Mouse (Mus musculus) midbrain, embryonic 11.5 days (tissue): Measurements from ENCODE around the gene Alpl. TPM values are rescaled to one million over a fixed set of nuclear protein-coding genes. Genes with fewer than 3 reads are reported as not detected.

Source experiments
- polyA plus RNA-seq: library from polyadenylated mRNA; unstranded; fragments of >200 nt; fragmentation: Nextera tagmentation; extraction: Ambion mirVana; gene quantifications from 2 replicates; pipeline ENCODE4 v1.2.1, GENCODE M21; 2014

Gene Alpl
- polyA plus RNA-seq, 1 experiment from 2014 or later = 23.7 TPM

Other genes with a start within 250 kb of the Alpl start
- gene Ldlrad2, start 221.8 kb downstream of the Alpl start, polyA plus RNA-seq = not detected in 2 replicates
- gene Usp48, start 202.6 kb downstream of the Alpl start, polyA plus RNA-seq = 72.5 and 77.2 TPM in 2 replicates
- 4.6 and 4.9 TPM in 2 replicates for gene Rap1gap, start 131.7 kb downstream of the Alpl start, polyA plus RNA-seq
- 26.6 and 27.5 TPM in 2 replicates for gene Ece1, start 65.9 kb upstream of the Alpl start, polyA plus RNA-seq
- gene Eif4g3, start 196.6 kb upstream of the Alpl start, polyA plus RNA-seq = 39.5 and 41.9 TPM in 2 replicates